Mouse (Mus musculus): ENCODE data around the gene Btn2a2.
"Not testable (repeated sequence)": the region's sequence is repeated elsewhere in the genome, so short reads cannot be mapped to it uniquely, and the experiment has no call there.

Gene Btn2a2

DNA sequence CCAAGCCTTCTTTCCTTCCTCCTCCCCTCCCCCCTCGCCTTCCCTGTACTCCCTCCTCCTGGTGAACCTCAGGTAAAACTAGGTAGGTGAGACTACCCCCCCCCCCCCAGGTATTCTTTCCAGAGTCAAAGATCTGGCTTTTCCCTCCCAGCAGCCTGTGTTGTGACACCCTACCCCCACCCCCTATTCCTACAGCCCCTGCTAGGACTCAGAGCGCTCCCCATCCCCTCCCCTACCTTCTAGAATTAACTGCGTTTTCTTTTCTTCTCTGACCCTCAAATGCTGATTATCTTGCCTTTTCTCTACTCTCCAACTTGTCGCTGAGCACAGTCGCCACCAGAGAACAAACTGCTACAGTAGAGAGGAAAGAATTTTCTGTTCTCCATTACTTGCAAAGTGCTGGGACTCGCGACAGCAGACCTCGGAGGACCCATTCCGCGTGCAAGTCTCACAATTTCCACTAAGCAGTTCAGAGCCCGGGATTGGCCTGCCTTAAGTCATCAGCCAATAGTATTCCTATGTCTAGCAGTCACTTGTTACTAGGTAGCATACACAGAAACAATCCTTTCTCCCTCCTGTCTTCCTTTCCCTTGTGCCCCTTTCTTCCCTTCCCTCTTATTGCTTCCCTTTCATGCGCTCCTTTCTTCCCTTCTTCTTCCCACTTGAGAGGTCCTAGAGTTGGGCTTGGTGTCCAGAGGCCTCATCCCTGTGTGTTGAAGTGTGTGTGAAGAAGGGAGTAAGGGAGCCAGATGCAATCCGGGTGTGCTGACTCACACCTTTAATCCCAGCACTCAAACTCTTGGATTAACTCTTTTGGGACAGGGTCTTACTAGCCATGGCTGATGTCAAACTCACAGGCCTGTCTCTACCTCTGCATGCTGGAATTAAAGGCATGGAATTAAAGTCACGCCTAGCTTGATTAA, at the start of gene Btn2a2:
Gene Btn2a2 (minus strand): TSS at position 458 of the 923 bp plus-strand sequence.
- CTCF ChIA-PET, result no interaction called here

DNA sequence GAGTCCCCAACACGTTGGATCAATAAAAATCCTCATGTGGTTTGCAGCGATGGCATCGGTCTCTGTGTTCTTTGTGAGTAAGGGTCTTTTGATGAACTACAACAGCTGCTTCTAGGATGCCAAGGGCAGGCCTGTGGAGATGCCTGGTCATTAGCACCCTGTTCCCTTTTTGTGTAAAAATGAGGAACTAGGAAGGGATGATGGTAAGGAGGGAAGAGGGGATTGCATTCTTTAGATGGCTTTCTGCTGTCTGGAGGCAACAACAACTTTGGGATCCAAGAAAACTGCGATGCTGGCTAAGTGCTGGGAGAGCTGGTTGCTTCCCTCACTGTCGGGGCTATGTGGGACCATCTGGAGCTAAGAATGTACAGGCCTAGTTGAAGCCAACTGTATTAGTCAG, 49.6 kb upstream of the Btn2a2 start:
- CTCF ChIA-PET, result interaction anchor here (1.8 kb wide), 1 partner anchor 15 kb away, joined by 4 read pairs; the partner anchor contains the start of gene Hist1h1d

DNA sequence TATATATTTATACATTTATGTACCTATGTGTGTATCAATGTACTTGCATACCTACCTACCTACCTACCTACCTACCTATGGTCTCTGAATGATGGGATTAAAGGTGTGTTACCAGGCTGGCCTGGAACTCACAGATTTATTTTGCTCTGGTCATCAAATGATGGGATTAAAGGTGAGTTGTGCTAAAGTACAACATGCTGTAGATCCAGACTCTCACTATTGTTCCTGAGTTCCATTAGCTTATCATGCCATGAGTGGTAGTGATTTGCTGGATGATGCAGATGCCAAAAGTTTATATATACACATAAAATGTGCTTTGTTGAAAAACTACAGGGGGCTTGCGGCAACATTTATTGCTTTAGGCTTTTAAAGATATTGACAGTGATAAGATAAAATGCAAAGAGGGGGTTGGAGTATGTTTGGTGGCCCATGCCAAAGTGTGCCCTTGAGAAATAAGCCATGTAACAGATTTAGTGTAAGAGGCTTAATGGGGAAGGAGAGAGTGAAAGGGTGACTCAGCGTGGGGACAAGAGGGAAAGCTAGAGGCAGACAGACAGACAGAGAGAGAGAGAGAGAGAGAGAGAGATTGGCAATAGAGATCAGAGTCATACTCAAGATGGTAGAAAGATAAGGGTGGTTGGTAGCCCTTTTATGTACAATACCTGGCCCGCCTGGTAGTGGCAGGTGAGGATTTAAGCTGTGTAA, 48.5 kb upstream of the Btn2a2 start:
- CTCF ChIA-PET, result interaction anchor here (0.7 to 1.8 kb wide), 2 partner anchors 9 to 16 kb away, joined by 4 read pairs; partner anchors contain the start of gene Hist1h1d

DNA sequence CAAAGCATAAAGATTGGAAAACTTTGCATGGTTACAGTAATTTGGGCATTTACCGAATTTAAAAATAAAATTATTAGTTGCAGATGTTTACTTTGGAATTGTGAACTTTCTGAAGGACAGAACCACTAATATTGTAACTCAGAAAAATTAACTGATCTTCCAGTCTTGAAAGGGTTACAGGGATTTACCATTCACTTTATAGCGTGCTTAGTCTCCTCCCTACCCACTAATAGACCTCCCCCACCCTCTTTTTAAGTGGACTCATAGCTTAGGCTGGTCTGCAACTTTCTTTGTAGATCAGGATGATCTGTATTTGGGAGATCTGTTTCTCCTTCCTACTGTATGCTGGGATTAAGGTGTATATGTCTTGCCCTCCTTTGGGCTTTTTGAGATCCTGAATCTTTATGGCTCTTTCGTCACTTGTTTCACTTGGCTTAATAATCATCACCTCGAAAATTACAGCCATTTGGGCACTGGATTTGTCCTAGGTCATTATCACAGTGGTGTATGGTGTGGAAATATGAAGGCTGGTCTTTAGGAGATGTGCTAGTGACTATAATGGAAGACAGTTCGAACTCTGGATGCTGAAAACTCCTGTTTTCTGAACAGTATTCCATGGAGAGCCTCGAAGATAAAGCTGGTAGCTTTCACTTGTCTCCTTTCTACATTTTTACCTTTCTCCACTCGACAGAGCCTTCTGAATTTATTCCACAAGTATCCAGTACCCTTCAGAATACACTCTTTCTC, 47.6 kb upstream of the Btn2a2 start:
- CTCF ChIA-PET, result interaction anchor here (0.7 to 1.8 kb wide), 2 partner anchors 10 to 17 kb away, joined by 4 read pairs; partner anchors contain the start of gene Hist1h1d

DNA sequence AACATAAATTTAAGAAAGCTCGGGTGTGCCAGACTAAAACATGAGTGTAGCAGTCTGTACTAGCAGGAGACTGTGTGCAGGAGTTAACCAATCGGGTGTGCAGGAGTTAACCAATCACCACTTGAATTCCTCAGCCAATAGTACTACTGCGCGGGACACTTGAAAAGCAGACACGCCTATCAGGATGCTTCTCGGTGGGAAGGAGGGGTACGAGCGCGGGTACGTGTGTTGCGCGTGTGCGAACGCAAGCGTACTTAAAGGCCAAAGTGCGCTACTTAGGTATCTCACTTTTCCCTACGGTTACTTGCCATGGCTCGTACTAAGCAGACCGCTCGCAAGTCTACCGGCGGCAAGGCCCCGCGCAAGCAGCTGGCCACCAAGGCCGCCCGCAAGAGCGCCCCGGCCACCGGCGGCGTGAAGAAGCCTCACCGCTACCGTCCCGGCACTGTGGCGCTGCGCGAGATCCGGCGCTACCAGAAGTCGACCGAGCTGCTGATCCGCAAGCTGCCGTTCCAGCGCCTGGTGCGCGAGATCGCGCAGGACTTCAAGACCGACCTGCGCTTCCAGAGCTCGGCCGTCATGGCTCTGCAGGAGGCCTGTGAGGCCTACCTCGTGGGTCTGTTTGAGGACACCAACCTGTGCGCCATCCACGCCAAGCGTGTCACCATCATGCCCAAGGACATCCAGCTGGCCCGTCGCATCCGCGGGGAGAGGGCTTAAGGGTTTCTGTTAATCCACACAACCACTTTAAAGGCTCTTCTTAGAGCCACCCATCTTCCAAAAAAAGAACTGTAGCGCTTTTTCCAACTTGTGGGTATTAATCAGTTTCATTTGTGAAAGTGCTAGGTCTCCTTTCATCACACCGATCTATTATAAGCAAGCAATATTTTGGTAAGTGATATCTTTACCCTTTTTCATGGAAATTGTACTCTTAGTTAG, 46.7 kb upstream of the Btn2a2 start, which contains the start of gene Hist1h3g:
Gene Hist1h3g (plus strand): TSS at position 286 of the 939 bp plus-strand sequence.
- CTCF ChIA-PET, result not testable (repeated sequence)

DNA sequence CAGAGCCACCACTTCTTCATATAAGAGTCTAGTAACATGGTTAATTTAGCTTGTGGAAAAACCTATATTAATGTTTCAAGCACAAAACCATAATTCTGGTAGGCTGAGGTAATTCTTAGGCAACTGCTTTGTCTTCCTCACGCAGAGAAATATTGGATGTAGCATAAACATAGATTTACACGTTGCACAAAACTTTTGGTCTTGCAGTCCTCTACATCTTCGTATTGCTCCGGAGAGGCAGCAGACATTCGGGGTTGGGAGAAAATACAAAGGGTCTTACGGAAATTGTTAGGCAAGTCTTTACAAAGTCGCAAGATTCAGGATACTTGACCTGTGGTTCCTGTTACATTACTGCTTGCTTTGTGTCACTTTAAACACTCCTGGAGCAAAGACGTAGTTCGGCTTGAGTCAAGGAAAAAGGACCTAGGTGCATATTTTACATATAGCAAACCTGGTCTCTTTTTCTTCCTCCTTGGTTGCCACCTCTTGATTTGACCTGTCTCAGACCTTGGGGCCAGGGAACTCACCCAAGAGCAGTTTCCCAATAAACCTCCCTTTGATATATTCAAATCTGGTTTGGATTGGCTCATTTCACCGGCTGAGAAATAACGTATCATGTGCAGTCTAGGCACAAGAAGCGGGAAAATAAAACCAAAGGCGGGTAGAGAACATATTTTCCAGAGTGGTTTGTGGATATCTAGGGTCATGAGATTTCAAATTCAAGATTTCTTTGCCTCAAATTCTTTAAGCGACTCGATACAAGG, 45.9 kb upstream of the Btn2a2 start:
- CTCF ChIA-PET, result interaction anchor here (0.6 kb wide), 1 partner anchor 717 kb away, joined by 3 read pairs; no protein-coding TSS in a partner anchor

DNA sequence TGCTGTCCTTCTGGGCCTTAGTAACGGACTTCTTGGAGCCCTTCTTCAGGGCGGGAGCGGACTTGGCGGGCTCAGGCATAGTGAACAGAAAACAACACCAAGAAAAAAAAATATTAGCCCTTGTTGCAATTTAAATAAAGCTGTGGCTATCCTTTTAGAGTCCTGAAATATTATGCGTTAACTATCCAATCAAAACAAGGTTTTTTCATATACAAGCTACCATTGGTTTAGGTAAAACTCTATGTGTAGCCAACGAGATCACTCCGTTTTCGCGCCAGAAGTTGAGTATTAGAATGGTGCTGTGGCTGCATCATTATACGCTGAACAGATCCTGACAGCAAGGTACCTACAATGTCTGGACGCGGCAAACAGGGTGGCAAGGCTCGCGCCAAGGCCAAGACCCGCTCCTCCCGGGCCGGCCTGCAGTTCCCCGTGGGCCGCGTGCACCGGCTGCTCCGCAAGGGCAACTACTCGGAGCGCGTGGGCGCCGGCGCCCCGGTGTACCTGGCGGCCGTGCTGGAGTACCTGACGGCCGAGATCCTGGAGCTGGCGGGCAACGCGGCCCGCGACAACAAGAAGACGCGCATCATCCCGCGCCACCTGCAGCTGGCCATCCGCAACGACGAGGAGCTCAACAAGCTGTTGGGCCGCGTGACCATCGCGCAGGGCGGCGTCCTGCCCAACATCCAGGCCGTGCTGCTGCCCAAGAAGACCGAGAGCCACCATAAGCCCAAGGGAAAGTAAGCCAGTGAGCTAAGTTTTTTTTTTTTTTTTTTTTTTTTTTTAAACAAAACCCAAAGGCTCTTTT, 45.1 kb upstream of the Btn2a2 start, which contains the start of gene Hist1h2af:
Gene Hist1h2af (plus strand): TSS at position 347 of the 808 bp plus-strand sequence.
- CTCF ChIA-PET, result interaction anchor here (0.6 kb wide), 1 partner anchor 717 kb away, joined by 3 read pairs; no protein-coding TSS in a partner anchor

DNA sequence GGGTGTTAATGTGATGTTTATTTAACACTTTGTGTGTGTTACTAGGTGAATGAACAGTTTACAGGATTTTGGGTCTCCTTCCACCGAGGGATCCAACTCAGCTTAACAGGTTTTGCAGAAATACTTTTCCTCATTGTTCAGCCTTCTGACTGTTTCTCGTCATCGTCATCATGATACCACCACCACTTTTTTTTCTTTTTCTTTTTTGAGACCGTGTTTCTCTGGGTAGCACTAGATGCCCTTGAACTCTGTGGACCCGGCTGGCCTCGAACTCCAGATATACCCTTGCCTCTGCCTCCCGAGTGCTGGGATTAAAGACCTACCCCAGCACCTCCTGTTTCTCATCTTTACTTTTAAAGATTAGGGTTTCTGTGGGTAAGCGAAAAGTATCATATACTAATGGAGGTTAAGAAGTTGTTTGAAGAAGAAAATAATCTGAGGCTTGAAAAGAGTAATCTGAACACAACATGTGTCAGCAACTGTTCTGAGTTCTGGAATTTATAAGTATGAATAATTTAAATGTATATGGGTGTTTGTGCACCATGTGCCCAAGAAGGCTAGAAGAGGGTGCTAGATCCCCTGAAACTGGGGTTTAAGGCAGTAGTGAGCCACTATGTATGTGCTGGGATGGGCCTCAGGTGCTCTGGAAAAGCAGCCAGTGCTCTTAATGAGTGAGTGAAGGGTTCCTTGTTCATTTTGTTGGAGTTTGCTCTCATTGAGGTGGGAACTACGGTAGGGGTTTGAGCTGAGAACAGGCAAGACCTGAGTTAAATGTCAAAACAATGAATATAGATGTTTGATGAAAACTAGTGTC, 43.8 kb upstream of the Btn2a2 start:
- CTCF ChIA-PET, result no interaction called here

DNA sequence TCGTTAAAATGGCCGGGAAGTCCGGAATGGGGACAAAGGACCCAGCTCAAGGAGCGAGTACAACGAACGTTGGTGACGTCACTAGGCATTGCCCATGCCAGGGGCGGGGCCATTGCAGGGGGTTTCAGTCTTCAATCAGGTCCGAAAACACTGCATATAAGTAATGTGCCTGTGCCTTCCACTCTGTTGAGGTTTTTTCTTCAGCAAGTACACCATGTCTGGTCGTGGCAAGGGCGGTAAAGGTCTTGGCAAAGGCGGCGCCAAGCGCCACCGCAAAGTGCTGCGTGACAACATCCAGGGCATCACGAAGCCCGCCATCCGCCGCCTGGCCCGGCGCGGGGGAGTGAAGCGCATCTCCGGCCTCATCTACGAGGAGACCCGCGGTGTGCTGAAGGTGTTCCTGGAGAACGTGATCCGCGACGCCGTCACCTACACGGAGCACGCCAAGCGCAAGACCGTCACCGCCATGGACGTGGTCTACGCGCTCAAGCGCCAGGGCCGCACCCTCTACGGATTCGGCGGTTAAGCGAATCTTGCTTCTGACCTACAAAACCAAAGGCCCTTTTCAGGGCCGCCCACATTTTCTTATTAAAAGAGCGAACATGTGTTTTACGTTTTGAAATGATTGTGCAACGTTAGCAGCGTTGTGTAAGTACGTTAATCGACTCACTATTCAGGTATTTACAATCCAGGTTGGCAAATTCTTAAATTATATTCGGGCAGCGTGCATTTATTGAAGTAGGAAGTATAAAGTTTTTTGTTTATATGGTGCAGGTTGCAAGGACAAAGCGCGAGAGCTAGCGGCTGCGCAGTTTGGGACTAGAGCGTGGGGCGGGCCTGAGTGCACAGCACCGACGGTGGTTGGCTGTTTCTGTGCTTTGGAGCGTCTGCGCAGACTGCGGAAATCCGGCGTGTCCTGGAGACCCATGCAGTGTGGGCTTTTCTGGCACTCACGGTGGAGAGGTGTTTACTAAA, 42.5 kb upstream of the Btn2a2 start, which contains the start of gene Hist1h4h:
Gene Hist1h4h (plus strand): TSS at position 150 of the 975 bp plus-strand sequence.
- CTCF ChIA-PET, result no interaction called here

DNA sequence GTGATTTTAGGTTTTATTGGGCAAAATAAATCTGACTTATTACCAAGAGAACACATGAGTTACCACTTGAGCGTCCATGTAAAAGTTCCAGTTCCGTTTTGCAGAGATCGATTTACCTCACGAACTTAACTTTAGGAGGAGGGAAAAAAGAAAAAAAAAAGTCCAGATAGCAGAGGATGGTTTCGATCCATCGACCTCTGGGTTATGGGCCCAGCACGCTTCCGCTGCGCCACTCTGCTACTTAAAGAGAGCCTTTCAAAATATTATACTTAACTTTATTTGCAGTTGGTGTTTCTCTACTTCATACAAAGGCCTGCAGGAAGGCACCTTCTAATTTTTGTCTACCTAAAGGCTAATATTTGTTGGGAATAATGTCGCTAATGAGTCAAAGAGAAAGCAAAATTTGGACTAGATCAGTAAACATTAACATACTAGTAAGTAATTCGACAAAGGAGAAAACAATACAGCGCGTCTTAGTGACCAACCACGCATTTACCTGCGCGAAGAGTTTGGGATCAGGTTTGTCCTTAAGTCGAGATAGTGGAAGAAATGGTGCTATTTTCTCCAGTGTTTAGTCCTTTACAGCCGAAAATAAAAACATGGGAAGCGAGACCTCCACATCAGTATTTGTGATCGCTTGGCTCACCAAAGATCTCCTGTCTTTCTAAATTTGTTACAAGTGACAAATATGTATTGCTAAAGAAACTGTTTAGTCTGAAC, 41.7 kb upstream of the Btn2a2 start:
- CTCF ChIA-PET, result no interaction called here

DNA sequence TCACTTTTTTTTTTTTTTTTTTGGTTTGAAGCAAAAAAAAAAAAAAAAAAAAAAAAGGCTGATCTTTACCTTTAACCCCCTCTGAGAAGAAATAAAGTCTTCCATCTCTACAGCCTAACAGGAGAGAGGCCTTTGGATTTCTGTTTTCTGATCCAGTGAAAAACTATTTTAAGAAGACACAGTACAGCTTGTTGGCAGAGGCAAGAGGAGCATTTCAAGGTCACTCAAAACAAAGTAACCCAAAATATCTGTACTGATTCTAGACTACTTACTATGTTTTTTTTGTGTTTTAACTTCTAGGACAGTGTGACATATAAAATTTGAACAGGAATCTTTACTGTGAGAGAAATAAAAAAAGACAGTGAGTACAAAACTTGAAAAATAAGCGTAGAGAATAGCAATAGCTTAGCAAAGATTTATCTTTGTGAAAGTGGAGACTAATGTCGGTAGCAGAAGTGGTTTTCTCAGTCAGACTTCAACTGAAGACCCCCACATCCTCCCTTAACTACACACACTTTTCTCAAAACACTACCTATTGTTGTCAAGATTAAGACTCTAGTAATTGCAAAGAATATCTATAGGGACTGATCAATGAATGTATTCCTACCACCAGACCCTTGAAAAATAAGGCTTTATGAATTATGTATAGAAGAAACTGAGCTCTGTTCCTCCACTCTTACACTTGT, 41.0 kb upstream of the Btn2a2 start:
- CTCF ChIA-PET, result no interaction called here

DNA sequence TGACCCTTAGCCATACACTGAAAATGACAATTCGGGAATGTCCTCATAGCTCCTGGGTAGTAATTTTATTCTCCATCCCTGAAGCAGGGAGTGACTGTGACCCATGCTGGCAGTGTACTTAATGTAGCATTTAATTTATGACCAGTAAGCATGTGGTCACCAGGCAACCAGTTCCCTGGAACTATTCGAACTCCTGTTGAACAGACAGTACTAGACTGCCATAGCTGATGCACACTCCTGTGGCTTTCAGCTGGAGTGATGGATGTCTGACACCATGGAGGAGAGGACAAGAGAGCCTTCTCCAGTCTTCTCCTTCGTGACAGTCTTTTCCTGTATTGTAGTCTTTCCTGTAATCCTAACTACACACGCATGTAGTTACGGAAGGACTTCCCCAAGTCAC, 40.3 kb upstream of the Btn2a2 start:
- CTCF ChIA-PET, result interaction anchor here (0.5 kb wide), 1 partner anchor 96 kb away, joined by 4 read pairs; no protein-coding TSS in a partner anchor

DNA sequence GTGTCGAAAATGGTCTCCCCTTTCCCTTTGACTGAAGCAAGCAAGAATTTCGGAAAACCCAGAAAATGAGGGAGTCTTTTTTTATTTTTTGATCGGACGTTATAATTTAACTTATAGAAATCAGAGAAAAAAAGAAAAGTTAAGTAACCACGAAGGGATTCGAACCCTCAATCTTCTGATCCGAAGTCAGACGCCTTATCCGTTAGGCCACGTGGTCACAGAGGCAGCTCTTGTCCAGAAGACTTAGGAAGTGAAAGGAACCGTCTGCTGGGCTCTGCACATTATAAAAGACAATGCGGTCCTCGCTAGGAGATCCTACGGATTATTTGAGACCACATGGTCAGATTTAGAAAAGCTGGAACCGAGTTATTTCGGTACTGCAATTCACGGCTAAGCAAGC, 37.7 kb upstream of the Btn2a2 start:
- CTCF ChIA-PET, result no interaction called here

DNA sequence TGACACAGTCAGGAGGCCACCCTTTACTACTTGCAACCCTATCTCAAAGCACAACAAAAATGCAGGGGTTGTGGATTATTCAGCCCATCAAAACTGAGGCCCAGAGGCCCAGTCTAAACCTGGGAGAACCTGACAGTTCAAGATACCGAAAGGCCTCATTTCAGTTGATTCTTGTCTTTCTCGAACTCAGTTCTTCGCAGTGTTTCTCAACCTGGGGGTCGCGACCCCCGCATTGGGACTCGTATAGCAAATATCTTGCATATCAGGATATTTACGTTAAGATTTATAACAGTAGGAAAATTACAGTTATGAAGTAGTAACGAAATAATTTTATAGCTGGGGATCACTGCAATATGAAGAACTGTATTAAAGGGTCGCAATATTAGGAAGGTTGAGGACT, 37.2 kb upstream of the Btn2a2 start:
- CTCF ChIA-PET, result interaction anchor here (0.6 kb wide), 1 partner anchor 20 kb away, joined by 4 read pairs; no protein-coding TSS in a partner anchor

DNA sequence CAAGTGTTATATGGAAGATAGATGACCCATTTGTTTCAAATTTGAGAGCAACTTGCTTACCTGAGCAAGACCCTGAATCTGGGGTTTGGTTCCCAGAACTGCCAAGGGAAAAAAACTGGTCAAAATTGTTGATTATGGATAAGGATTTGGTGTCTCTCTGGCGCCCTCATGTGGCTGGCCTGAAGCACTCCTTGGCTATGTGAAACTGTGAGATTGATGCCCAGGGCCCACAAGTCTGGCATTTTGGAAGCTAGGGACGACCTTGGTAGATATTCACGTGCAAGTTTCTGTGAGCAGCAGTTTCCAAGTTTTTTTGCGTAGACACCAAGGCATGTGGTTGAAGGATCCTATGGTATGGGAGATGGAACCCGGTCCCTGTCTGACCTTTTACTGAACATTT, 36.0 kb upstream of the Btn2a2 start:
- CTCF ChIA-PET, result interaction anchor here (0.6 to 0.7 kb wide), 3 partner anchors 16 to 1777 kb away, joined by 4 read pairs; no protein-coding TSS in a partner anchor
